Mouse (Mus musculus) urinary bladder, postnatal 14 days (tissue): ENCODE results near the gene Arid3c.
"Not testable (repeated sequence)": the region's sequence is repeated elsewhere in the genome, so short reads cannot be mapped to it uniquely, and the experiment has no call there.

Experiments used
- DNase-seq: peaks from one replicate; pipeline ENCODE4 v3.0.0; 2021; ENCODE audit warnings: low spot score

Gene Arid3c

DNA sequence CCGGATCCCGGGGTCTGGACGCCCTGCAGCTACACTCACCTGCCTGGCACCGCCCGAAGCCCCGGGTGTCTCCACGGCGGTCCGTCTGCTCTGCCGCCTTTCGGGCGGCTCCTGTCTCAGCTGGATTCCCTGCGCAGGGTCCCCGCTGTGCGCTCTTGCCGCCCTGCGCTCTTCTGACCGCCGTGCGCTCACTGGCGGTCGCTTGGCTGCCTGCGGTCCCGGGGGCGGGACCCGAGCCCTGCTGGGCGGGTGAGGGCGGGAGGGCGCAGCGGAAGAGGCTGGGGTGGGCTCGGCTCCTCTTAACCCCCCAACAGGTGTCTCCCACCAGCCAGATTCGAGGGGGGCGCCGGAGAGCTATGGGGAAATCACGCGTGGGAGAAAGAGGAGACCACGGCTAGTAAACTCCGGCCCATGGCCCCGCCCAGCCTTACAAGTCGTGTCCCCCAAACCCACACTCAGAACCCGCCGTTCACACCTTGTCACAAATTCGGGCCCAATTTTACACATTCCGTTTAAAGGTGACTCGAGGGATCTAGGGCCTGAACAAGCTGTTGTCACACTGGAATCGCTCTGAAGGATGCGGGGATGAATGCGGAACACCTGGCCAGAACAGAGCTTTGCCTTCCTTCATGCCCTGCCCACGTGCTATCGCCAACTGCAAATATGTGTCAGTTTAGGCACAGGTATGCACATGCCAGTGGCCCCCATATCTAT, at the start of gene Arid3c:
Gene Arid3c (minus strand): TSS at position 91 of the 714 bp plus-strand sequence.
- DNase-seq, result no peak

GRCm38 (mm10) chr4:41775840-41776239, 44.9 kb upstream of the Arid3c start:
- not testable (repeated sequence) for DNase-seq

DNA sequence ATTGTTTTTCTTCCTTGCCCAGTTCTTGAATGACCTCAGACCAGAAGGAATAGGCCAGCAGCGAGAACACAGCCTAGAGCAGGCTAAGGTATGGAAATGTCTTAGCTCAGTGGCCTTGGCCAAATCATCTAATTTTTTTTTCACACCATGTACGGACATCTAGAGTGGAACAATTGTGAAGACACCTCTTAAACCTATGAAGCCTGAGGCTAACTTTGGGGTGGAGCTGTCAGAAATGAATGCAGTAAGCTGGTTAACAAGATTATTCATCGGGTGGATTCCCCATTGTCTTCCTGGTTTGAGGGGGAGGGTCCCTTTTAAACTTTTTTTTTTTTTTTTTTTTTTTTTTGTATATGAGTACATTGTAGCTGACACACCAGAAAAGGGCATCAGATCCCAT, 43.6 kb upstream of the Arid3c start:
- not testable (repeated sequence) for DNase-seq

GRCm38 (mm10) chr4:41774002-41774401, 43.1 kb upstream of the Arid3c start, which contains the start of gene Ccl27a:
TSS of gene Ccl27a (minus strand) at chr4:41774247.
- peak; percentile 82 for DNase-seq

DNA sequence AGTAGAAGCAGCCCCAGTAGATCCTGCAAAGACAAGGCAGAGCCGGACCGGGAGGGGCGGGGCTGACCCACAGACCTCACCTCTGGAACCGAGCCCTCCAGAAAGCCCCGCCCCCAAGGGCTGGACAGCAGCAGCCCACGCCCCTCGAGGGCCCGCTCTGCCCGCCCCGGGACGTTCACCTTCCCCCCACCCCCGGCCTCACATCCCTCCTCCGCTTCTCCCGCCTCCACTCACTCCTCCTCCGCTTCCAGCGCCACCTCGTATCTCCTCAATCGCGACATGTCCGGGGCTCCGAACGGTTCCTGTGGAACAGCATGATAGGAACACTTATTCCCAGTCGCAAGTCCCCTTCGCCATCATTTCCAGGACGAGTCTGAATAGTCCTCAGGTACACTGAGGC, 42.6 kb upstream of the Arid3c start:
- DNase-seq, result peak; percentile 77

DNA sequence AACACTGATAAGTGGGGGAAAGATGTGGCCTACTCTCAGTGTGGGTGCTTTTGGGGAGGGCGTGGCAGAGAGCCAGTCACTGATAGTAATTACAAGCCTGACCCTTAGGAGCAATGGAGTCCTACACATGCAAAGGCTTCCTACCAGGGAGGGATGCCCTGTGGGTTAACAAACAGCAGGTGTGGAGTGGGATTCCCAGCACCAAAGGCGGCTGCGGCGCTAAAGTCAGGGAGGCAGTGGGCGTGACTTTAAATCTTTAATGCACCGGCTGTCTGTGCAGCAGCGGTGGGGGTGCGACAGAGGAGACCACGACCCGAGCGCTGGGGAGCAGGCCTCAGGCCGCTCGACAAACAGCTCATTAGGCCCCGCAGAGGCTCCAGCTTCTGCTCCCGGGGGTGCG, 42.0 kb upstream of the Arid3c start:
- not testable (repeated sequence) for DNase-seq

- not testable (repeated sequence) for DNase-seq
These were observed 36.4 kb upstream of the Arid3c start for GRCm38 (mm10) chr4:41767301-41767700.

- DNase-seq, result not testable (repeated sequence)
These were observed 32.2 kb upstream of the Arid3c start for GRCm38 (mm10) chr4:41763176-41763575.

DNA sequence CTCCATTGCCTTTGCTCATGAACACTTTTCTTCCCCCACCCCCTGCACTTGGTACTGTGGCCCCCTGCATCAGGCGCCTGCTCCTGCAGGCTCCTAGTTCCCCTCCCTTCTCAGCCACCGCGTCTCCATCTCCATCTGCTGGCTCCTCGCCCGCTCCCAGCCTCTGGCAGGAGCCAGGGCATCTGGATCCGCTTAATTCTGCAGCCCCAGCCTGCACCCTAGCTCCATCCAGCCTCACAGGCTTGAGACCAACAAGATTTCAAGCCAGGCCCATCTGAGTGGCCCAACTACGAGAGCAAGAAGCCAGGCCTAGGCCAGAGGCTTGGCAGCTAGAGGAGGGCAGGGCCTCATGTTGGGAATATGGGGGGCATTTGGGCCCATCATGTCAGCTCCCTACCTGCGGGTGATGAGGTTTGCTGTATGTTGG, 31.8 kb upstream of the Arid3c start:
- DNase-seq, result peak; percentile 61

- DNase-seq, result no peak
These were observed 31.3 kb upstream of the Arid3c start for GRCm38 (mm10) chr4:41762099-41762687.

DNA sequence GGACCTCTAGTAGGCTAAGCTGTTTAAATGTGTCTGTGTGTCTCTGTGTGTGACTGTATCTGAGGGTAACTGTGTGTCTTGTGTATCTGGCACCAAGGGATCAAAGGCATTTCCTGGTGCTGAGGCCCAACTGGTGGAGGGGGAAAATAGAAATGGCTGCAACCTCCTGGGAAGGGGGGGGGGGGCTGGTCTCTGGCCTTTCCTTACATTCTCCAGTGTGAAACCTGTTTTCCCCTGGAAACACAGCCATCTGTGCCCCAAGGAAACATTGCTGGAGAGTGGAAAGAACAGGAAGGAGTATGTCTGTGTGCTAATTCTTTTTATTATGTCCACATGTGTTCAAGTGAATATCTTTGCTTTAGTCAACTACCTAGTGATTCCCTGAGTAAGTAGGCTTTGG, 30.7 kb upstream of the Arid3c start:
- no peak for DNase-seq

- no peak for DNase-seq
These were observed 30.0 kb upstream of the Arid3c start for GRCm38 (mm10) chr4:41760911-41761310.

GRCm38 (mm10) chr4:41760288-41760721, 29.4 kb upstream of the Arid3c start:
- peak; percentile 92 for DNase-seq

DNA sequence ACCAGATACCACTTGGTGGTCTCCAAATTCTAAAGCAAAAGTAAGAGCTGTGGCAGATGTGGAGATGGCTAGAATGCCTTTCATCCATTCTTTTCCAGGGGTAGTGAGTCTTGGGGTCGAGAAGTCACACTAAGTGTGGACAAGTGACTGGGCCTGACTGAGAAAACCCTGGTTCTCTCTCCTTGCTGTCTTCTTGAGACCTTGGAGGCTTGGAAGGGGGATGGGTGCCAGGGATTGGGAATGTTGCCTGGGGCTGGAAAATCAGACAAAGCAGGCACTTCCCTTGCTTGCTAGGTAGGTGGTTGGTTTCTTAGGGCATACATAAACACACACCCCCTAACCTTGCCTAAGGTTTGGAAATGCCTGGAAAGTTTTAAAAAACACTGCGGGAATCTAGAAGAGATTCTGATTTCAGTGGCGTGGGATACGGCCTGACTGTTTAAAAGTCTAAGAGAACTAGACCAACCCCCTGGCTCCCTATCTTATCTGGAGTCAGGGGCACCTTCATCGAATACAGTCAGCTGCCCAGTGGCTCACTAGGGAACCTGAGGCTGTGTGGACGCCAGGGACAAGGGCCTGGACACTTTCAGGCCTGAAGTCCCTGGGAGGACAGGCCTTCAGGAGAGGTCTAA, 28.8 kb upstream of the Arid3c start:
- DNase-seq, result no peak

DNA sequence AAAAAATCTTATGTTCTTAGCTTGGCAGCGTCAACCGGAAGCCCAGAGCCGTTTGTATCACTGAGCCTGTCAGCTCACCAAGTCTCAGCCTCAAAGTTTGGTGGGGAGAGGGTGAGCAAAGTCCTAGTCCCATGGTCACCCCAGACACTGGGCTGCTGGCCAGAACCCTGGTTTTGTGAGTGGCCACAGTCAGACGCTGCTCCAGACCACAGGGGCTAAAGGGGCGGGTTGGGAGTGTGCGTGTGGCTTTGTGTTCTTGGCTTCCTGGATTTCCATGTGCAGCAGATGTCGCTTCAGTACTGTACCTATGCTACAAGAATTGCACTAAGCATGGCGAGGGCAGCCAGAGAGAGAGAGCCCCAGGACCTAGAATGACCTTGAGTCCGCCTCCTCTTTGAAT, 28.3 kb upstream of the Arid3c start:
- no peak for DNase-seq

GRCm38 (mm10) chr4:41758701-41759100, 27.8 kb upstream of the Arid3c start:
- DNase-seq, result no peak

DNA sequence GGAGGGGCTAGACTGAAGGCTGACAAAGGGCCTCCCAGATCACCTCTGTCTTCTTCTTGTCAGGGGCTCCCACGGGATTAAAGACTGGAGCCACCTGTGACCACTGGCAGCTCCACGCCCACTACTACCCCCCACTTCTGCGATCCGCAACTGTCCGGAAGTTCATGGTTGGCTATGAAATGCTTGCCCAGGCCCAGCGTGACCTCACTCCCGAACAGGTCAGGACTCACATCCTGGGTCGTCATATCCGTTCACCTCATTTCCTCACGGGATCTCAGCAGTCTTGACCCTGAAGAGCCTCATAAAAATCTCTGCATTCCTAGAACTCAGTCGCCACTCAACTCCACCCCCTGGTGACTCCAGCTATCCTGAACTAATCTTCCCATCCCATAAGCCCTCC, 27.1 kb upstream of the Arid3c start:
- no peak for DNase-seq

GRCm38 (mm10) chr4:41757321-41757720, 26.4 kb upstream of the Arid3c start:
- DNase-seq, result no peak

DNA sequence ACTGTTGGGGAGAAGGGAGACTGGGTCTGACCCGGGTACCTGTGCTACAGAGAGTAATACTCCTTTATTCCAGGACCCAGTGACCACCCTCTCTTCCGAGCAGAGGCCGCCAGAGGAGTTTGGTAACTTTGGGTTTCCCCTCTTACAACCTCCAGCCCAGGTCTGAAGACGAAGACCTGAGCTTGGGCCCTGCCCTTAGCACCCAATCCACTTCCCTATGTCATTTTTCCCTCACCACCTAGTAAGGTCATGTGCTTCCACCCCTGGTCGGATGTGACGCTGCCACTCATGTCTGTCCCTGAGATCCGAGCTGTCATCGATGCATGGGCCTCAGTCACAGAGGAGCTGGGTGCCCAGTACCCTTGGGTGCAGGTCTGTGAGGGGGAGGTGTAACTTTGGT, 25.5 kb upstream of the Arid3c start:
- no peak for DNase-seq

- DNase-seq, result peak; percentile 86
These were observed 24.7 kb upstream of the Arid3c start, which contains the start of gene Sigmar1 for GRCm38 (mm10) chr4:41755338-41756305. TSS of gene Sigmar1 (minus strand) at chr4:41756157.

GRCm38 (mm10) chr4:41754797-41755337, 23.9 kb upstream of the Arid3c start, which contains the start of gene Galt:
TSS of gene Galt (plus strand) at chr4:41755228.
- peak; percentile 67 for DNase-seq
